Mouse (Mus musculus): ENCODE measurements around the gene Muc1.

The Muc1 gene

GRCm38 (mm10) chr3:89236516-89236915 is 7.7 kb downstream of the Muc1 start:
- DNase-seq (ENCODE audit: low spot score): no peak

GRCm38 (mm10) chr3:89237682-89238081 is 8.8 kb downstream of the Muc1 start:
- DNase-seq (ENCODE audit: low spot score): no peak

- DNase-seq (ENCODE audit: low spot score): no peak
Measured at GRCm38 (mm10) chr3:89238494-89238893, 9.6 kb downstream of the Muc1 start.

DNA sequence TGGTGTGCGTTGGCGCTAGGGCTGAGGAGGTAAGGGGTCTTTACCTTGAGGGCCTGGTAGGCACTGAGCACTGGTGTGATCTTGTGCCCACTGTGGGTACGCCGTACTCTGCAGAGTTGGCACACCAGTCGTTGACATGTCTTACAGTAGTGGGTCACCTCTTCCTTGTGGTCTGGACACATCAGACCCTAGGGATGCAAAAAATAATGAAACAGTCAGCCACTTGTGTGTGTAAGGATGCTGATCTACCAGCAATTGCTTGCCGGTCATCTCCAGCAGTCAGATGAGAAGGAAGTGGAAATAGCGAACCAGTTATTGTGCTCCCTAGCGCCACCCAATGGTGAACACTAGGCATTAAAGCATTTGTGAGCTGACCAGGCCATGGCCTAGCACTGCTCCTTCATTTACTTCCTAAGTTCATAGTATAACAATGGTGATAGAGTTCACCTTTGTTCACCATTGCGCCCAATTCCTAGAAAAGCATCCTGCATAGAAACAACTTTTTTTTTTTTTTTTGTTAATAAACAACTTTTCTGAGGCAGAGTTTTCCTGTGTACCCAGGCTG is 13.6 kb downstream of the Muc1 start:
- DNase-seq (ENCODE audit: low spot score): peak; percentile 55

- peak; percentile 79 for DNase-seq (ENCODE audit: low spot score)
Measured at GRCm38 (mm10) chr3:89243609-89244008, 14.8 kb downstream of the Muc1 start.

- peak; percentile 49 for DNase-seq (ENCODE audit: low spot score)
Measured at GRCm38 (mm10) chr3:89244158-89244981, 15.5 kb downstream of the Muc1 start.

DNA sequence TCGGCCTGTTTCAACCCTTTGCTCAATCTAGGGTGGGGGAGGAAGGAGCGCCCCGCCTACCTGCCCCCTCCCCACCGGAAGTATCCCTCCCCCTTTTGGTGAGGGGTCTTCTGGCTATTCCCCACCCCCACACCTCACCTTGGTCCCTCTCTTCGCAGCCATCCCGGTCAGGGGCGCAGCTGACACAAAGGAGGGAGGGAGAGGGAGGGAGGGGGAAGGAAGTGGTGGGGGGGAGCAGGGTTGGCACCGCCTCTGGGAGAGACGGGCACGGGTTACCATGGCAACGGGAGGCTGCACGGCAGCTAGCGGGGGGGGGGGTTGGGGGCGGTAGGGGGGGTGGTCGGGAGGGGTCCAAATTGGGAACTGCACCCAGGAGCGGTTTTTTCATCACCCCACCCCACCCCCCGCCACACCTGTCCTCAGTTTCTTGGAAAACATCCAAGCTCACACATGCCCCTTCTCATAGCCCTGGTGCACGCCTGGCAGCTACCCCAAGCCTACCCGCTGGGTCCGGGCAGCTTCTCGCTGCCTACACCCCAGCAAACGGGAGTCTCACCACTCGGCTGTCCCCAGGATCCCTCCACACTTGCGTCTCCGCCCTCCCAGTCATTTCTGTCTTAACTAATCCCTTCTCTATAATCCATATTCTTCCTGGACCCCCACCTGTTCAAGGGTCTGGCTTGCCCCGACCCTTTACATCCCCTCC is 16.3 kb downstream of the Muc1 start:
- DNase-seq (ENCODE audit: low spot score): peak; percentile 71

- DNase-seq (ENCODE audit: low spot score): peak; percentile 68
Measured at GRCm38 (mm10) chr3:89245688-89246171, 16.9 kb downstream of the Muc1 start, which contains the start of gene Krtcap2. Gene Krtcap2, plus strand, starts transcription at chr3:89245966.

DNA sequence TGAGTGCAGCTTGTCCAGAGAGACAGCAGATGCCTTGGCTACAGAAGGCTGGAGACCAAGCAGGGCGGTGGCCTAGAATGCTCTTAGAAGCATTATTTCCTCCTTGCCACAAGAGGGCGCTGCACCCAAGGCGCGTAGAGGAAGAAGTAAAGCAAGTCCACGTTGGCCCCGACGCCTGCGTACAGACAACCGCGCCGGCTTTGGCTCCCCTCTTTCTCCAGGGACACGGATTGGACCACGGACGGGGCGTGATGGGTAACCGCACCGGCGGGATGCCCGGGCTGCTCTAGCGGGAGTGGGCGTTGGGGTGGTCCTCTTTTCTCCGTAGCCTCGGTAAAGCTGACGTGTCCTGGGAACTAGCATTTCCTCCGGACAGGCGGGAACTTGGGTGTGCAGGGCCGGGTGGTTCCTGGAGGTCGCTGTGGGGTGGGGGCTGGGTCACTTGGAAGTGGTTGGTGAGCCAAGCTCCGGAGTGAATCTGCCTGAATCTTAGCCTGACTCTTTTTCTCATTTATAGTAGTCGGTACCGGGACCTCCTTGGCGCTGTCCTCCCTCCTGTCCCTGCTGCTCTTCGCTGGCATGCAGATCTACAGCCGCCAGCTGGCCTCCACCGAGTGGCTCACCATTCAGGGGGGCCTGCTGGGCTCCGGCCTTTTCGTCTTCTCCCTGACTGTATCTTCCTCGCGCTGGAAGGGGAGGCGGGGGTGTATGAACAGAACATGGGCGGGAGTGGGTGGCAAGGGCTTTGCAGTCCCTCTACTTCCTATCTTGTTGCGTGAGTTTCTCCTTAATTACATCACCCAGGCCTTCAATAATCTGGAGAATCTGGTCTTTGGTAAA is 17.6 kb downstream of the Muc1 start, which contains the start of gene Trim46:
Gene Trim46 (minus strand): TSS at position 49 of the 840 bp plus-strand sequence.
- DNase-seq (ENCODE audit: low spot score): peak; percentile 94

DNA sequence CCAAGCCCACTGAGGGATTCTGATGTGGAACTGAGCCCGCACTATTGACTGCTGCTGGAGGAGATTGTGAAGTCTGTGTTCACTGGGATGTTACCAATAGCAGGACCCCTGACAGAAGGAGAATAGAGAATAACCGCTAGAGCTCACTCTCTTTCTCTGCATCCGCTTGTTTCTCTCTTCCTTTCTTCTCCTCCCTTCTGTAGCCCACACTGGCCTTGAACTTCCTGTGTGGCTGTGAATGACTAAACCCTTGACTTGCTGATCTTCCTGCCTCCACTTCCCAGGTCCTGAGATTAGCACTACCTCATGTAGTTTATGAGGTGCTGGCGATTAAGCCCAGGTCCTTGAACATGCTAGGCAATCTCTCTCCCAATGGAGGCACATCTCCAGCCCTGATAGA is 18.6 kb downstream of the Muc1 start:
- no peak for DNase-seq (ENCODE audit: low spot score)

GRCm38 (mm10) chr3:89250435-89251040 is 21.7 kb downstream of the Muc1 start:
- DNase-seq (ENCODE audit: low spot score): peak; percentile 72

- DNase-seq (ENCODE audit: low spot score): peak; percentile 47
Measured at GRCm38 (mm10) chr3:89251365-89251895, 22.6 kb downstream of the Muc1 start.

DNA sequence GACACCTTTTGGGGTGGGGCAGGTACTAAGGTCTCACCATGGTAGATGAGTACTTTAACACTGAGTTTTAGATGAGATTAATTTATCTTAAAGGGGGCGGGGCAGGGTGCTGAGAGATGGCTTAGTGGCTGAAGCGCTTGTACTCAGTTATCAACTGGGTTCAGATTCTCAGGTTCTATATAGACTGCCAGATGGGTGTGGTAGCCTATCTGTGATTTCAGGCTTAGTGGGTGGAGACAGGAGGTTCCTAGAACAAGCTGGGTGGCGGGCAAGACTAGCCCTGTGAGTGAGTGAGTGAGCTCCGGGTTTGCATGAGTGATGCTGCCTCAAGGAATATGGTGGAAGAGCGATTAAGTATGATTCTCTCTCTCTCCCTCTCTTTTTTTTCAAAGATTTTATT is 26.1 kb downstream of the Muc1 start:
- DNase-seq (ENCODE audit: low spot score): no peak

- DNase-seq (ENCODE audit: low spot score): no peak
Measured at GRCm38 (mm10) chr3:89256177-89256576, 27.3 kb downstream of the Muc1 start.

- DNase-seq (ENCODE audit: low spot score): no peak
Measured at GRCm38 (mm10) chr3:89259076-89259475, 30.2 kb downstream of the Muc1 start, which contains the start of gene Dpm3. Gene Dpm3, plus strand, starts transcription at chr3:89259358.

GRCm38 (mm10) chr3:89260211-89260610 is 31.4 kb downstream of the Muc1 start:
- no peak for DNase-seq (ENCODE audit: low spot score)

DNA sequence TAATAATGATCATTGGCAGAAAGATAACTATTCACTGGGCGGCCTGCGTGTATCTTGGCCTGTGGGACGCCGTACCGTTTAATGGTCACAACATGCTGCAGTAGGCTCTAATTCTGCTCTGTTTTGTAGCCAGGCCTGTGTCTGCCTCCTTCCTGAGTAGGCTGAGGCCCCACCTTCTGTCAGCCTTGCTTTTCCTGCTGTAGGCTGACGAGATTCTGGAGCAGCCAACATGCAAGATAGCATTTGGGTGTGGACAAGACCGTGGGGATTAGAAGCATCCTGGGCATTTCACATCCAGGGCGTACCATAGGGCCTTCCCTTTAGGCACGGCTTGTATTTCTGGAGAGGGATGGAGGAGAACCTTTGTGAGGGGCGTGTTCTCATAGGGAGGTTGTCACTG is 33.6 kb downstream of the Muc1 start:
- no peak for DNase-seq (ENCODE audit: low spot score)

DNA sequence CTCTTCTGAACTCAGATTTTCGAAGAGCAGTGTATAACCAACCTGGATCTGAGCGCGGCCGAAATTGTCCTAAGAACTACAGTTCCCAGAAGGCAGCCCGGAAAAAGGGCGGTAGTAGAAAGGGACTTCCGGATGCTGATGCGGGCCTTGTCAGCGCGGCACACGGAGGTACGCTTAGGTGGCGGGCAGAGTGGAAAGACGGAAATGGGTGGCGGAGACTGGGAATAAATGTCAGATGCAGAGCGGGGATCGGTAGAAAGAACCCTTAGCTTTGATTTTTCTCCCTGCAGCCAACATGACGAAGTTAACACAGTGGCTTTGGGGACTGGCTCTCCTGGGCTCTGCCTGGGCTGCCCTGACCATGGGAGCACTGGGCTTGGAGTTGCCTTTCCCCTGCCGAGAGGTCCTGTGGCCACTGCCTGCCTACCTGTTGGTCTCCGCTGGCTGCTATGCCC is 37.6 kb downstream of the Muc1 start:
- peak; percentile 87 for DNase-seq (ENCODE audit: low spot score)

DNA sequence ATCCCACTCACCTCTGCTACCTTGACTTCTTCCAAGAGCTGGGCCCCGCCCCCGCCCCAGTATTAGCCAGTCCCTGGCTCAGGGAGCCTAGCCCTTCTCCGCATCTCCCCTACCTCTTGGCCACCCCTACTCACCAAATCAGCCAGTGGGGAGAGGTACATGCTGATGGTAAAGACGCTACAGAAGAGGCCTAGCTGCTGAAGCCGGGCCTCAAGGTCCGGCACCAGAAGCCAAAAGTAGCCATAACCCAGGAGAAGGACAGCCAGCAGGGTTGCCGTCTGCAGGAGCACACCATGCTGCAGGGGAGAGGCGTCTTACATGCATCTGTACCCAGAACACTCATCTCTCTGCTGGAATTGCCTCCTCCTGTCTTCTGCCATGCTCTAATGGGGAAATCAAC is 40.1 kb downstream of the Muc1 start:
- DNase-seq (ENCODE audit: low spot score): no peak

DNA sequence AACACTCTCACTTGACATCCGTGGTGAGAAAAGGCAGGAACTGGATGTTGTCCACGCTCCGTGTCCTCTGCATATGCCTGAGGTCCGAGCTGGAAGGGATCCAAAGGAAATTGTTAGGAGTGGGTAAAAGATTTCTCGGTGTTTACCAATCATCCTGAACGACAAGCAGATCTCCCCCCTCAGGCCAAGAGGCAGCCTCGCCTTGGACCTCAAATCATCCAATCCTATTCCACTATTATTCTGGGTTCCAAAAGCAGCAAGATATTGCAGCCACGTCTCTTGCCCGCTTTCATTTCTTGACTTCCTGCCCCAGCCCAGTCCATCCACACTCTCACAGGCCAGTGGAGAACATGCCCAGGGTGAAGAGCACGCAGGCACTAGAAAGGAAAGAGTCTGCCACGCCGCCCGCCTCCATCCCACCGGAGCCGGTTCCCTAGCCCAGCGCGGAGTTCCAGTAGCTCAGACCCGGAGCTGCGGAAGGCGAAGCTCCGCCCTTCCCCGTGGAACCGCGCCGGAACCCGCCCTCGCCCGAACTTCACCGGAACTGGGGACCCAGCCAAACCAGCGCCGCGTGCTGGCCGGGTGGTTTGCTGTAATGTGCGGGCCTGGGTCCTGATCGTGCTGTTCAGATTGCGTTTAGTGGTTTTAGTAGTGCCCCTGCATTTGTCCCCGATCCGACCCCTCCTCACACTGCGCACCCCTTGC is 41.3 kb downstream of the Muc1 start, which contains the start of gene Slc50a1:
Gene Slc50a1 (minus strand): TSS at position 520 of the 705 bp plus-strand sequence.
- peak; percentile 72 for DNase-seq (ENCODE audit: low spot score)

Measured in retina, embryonic 14.5 days (tissue).